Mouse (Mus musculus) brain, embryonic 14.5 days (tissue): ENCODE results near the gene Fsip1.

Experiments used
- CTCF ChIP-seq: fragments of 200-500 bp; IDR thresholded peaks from 2 replicates; pipeline ENCODE4 v1.5.1; 2012; ENCODE audit warnings: inconsistent platforms, mild to moderate bottlenecking, moderate library complexity, borderline replicate concordance; ENCODE audit not compliant: insufficient read depth, insufficient read length; ENCODE audit errors: extremely low read depth
- POLR2A ChIP-seq: fragments of 200-500 bp; IDR thresholded peaks from 2 replicates; pipeline ENCODE4 v1.6.1; 2012; ENCODE audit warnings: mild to moderate bottlenecking, inconsistent platforms, borderline replicate concordance; ENCODE audit not compliant: poor library complexity, insufficient read depth, insufficient read length, severe bottlenecking; ENCODE audit errors: extremely low read depth

- TF ChIP-seq CTCF (no peak), POLR2A (no peak)
Measured at GRCm38 (mm10) chr2:118287678-118288077, 30.9 kb upstream of the Fsip1 start.
